Mouse (Mus musculus): ENCODE measurements at regions not wholly inside any gene's neighbourhood (a gene's known extent, or its start where the extent isn't known, plus 50 kb on each side); places are given as distances from the start of the nearest gene placed in this dataset.
"Not testable (repeated sequence)": the region's sequence is repeated elsewhere in the genome, so short reads cannot be mapped to it uniquely, and the experiment has no call there.

DNA sequence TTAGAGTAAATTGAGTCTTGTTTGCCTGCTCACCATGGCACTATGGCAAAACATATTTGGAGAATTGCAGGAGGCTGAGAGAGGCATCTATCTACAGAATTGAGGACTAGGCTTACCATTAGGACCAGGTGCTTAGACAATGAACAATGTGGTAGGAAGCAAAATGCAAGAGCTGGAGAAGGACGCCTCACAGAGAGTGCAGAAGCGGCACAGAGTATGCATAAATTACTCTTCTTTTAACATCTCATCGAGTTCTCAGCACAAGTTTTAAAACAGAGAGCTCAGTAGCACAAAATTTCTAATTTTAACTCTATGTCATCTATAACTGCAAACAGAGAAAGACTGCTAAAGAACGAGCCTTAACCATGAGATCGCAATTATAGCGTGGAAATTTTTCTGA is 231.1 kb downstream of the Med10 start:
- no peak for TF ChIP-seq CTCF (IDR thresholded peaks at IDR 0.05)
- no peak for DNase-seq

DNA sequence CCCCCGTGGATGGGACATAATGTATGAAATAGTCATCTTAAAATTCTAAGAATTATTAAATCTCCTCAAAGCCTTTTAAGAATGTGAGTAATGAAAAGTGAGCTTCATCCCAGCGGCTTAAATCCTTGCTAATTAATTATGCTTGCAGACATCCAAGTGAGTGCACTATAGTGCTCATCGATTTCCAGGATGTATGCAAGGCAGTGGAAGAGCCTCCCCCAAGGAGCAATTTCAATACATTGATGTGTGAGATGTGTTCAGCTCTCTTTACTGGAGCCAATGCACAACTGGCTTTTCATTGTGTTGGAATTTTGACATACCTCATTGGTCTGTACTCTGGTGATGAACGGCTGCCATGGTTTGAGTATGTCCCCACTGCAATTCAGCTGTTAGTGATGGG is 231.6 kb downstream of the Med10 start:
- intact Hi-C loops (cut with DNase I), result no loop called here
- no peak overlapping the region for H3K27ac ChIP-seq
- TF ChIP-seq CTCF (IDR thresholded peaks at IDR 0.05), result no peak

More for the DNA sequence above, 231.1 kb downstream of the Med10 start:
- intact Hi-C loops (cut with DNase I), result no loop called here
- H3K4me3 ChIP-seq, result no peak overlapping the region
- H3K27ac ChIP-seq, result no peak overlapping the region

GRCm38 (mm10) chr13:70037985-70038667 is 235.9 kb downstream of the Med10 start:
- Histone ChIP-seq H3K27ac (no peak overlapping the region), H3K4me3 (no peak overlapping the region)
- no peak for TF ChIP-seq CTCF (IDR thresholded peaks at IDR 0.05)
- intact Hi-C loops (cut with DNase I), result no loop called here
- DNase-seq, result no peak

More for the DNA sequence above, 231.6 kb downstream of the Med10 start:
- no peak for DNase-seq
- H3K4me3 ChIP-seq, result no peak overlapping the region

DNA sequence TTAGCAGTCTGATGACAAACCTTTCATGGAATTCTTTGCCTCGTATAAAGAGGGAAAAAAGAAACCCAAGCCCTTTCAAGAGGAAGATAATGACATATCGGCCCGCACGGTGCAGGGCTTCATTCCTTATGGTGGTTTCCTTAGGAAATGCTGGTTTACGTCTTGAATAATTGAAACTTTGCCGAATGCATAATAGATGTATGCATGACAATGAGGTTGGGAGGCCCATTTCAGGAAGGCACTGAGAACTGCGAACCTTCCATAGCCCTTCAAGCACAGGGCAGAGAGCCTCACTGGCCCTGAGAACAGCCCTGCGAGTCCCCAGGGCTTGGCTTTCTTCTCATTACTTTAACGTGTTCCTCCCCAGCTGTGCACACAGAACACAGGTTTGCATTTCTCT is 255.7 kb downstream of the Med10 start:
- H3K27ac ChIP-seq, result no peak overlapping the region
- H3K4me3 ChIP-seq, result no peak overlapping the region
- DNase-seq, result no peak
- no peak for TF ChIP-seq CTCF (IDR thresholded peaks at IDR 0.05)
- intact Hi-C loops (cut with DNase I), result no loop called here

GRCm38 (mm10) chr13:70061363-70061945 is 259.3 kb downstream of the Med10 start:
- intact Hi-C loops (cut with DNase I), result no loop called here

GRCm38 (mm10) chr13:70073655-70074054 is 271.5 kb downstream of the Med10 start:
- TF ChIP-seq CTCF (IDR thresholded peaks at IDR 0.05), result no peak
- intact Hi-C loops (cut with DNase I), result no loop called here
- Histone ChIP-seq H3K4me3 (no peak overlapping the region), H3K27ac (no peak overlapping the region)
- no peak for DNase-seq

More at GRCm38 (mm10) chr13:70061363-70061945, 259.3 kb downstream of the Med10 start:
- Histone ChIP-seq H3K27ac (no peak overlapping the region), H3K4me3 (no peak overlapping the region)
- TF ChIP-seq CTCF (IDR thresholded peaks at IDR 0.05), result no peak
- no peak for DNase-seq

GRCm38 (mm10) chr13:70075353-70075752 is 273.2 kb downstream of the Med10 start:
- Histone ChIP-seq H3K4me3 (no peak overlapping the region), H3K27ac (no peak overlapping the region)
- intact Hi-C loops (cut with DNase I), result no loop called here
- no peak for DNase-seq
- no peak for TF ChIP-seq CTCF (IDR thresholded peaks at IDR 0.05)

GRCm38 (mm10) chr13:70081108-70081507 is 278.9 kb downstream of the Med10 start:
- no peak overlapping the region for H3K4me3 ChIP-seq
- intact Hi-C loops (cut with DNase I), result no loop called here
- no peak overlapping the region for H3K27ac ChIP-seq
- no peak for TF ChIP-seq CTCF (IDR thresholded peaks at IDR 0.05)
- no peak for DNase-seq

DNA sequence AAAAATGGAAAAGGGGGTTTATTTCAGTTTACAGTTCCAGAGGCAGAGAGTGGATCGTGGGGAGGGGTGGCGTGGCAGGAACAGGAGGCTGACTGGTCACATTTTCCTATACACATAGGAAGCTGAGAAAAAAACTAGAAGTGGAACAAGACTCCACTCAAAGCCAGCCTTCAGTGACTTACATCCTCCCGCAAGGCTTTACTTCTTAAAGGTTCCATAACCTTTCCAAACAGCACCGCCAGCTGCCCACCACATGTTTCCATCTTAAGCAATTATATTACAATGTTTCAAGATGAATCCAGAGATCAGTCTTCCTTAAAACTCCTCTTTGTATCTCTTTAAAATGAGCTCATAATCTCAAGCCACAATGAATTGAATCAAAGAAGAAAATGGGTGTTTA is 290.7 kb downstream of the Med10 start:
- intact Hi-C loops (cut with DNase I), result no loop called here
- no peak overlapping the region for H3K27ac ChIP-seq
- DNase-seq, result no peak
- H3K4me3 ChIP-seq, result no peak overlapping the region
- TF ChIP-seq CTCF (IDR thresholded peaks at IDR 0.05), result no peak

GRCm38 (mm10) chr13:70093970-70094369 is 291.8 kb downstream of the Med10 start:
- Histone ChIP-seq H3K27ac (no peak overlapping the region), H3K4me3 (no peak overlapping the region)
- intact Hi-C loops (cut with DNase I), result no loop called here
- no peak for DNase-seq
- no peak for TF ChIP-seq CTCF (IDR thresholded peaks at IDR 0.05)

GRCm38 (mm10) chr13:70096430-70097301 is 294.5 kb downstream of the Med10 start:
- DNase-seq, result no peak
- H3K27ac ChIP-seq, result no peak overlapping the region
- H3K4me3 ChIP-seq, result no peak overlapping the region
- no peak for TF ChIP-seq CTCF (IDR thresholded peaks at IDR 0.05)
- intact Hi-C loops (cut with DNase I), result no loop called here

- intact Hi-C loops (cut with DNase I); H3K27ac ChIP-seq; DNase-seq; H3K4me3 ChIP-seq: not testable (repeated sequence)
Measured at GRCm38 (mm10) chr13:70100091-70100490, 297.9 kb downstream of the Med10 start.

- intact Hi-C loops (cut with DNase I), result no loop called here
- Histone ChIP-seq H3K27ac (no peak overlapping the region), H3K4me3 (no peak overlapping the region)
- TF ChIP-seq CTCF (IDR thresholded peaks at IDR 0.05), result no peak
- no peak for DNase-seq
Measured at GRCm38 (mm10) chr13:70103021-70103420, 300.8 kb downstream of the Med10 start.

DNA sequence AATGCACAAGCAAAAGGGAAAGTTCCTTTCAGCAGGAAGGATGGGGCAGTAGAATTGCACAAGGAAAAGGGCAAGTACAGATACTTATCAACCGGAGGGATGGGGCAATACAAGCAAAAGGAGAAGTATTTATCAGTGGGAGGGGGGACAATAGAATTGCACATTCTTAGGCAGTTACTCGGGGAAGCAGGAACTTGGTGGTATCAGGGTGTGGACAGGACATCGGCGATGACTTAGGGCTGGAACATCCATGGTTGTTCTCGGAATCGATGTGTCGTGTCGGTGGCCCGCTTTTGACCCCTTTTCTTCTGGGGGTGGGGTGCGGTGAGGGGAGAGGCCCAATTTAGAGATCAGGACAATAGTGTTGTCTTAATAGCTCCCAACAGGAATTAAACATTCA is 301.3 kb downstream of the Med10 start:
- DNase-seq; intact Hi-C loops (cut with DNase I); H3K4me3 ChIP-seq; H3K27ac ChIP-seq: not testable (repeated sequence)

Data from gastrocnemius, adult 2 months (tissue).